Mouse (Mus musculus): ENCODE measurements around the gene Tnni3k. TPM values are rescaled to one million over a fixed set of nuclear protein-coding genes. Genes with fewer than 3 reads are reported as not detected.

Tnni3k gene
- not detected in 2 replicates for polyA plus RNA-seq (2014; fragmentation: Nextera tagmentation; extraction: Ambion mirVana)

- H3K36me3 ChIP-seq (ENCODE audit: control insufficient read depth, insufficient read depth, low read length): no peaks in the 10 kb centered on the region
- H3K27me3 ChIP-seq (replicated peaks; ENCODE audit: control insufficient read depth, insufficient read depth, low read length): no peaks in the 10 kb centered on the region
- no peak within 1 kb of the TSS for H3K27ac ChIP-seq (replicated peaks; ENCODE audit: low read depth, low read length)
- 61% methylated on average over 6 of the region's 6 CpGs for WGBS
- no peak within 1 kb of the TSS for H3K4me2 ChIP-seq (ENCODE audit: low read depth, low read length)
- DNase-seq (ENCODE audit: low spot score): no peak
- no peak for ATAC-seq (ENCODE audit: low read depth)
- no peaks in the 10 kb centered on the region for H3K4me1 ChIP-seq (ENCODE audit: control insufficient read depth, insufficient read depth, low read length)
- H3K9ac ChIP-seq (ENCODE audit: low read depth, low read length): no peak within 1 kb of the TSS
- H3K9me3 ChIP-seq (ENCODE audit: control insufficient read depth, low read length): no peaks in the 10 kb centered on the region
- H3K4me3 ChIP-seq (ENCODE audit: low read depth, low read length): no peak within 1 kb of the TSS
Observed at GRCm38 (mm10) chr3:155055231-155055916, at the start of gene Tnni3k. Gene Tnni3k (minus strand): TSS chr3:155055407.

- WGBS: 80% methylated on average over 1 of the region's 1 CpGs
- H3K27me3 ChIP-seq (replicated peaks; ENCODE audit: control insufficient read depth, insufficient read depth, low read length): no peaks in the 10 kb centered on the region
- H3K4me3 ChIP-seq (ENCODE audit: low read depth, low read length): no peak overlapping the region
- no peak overlapping the region for H3K9ac ChIP-seq (ENCODE audit: low read depth, low read length)
- no peak overlapping the region for H3K27ac ChIP-seq (replicated peaks; ENCODE audit: low read depth, low read length)
- no peaks in the 10 kb centered on the region for H3K4me1 ChIP-seq (ENCODE audit: control insufficient read depth, insufficient read depth, low read length)
- no peak for DNase-seq (ENCODE audit: low spot score)
- no peaks in the 10 kb centered on the region for H3K36me3 ChIP-seq (ENCODE audit: control insufficient read depth, insufficient read depth, low read length)
- H3K4me2 ChIP-seq (ENCODE audit: low read depth, low read length): no peak overlapping the region
- no peaks in the 10 kb centered on the region for H3K9me3 ChIP-seq (ENCODE audit: control insufficient read depth, low read length)
- no peak for ATAC-seq (ENCODE audit: low read depth)
Observed at GRCm38 (mm10) chr3:155099266-155099665, 44.1 kb upstream of the Tnni3k start.

- peak within 1 kb of the TSS; percentile 64 for H3K4me2 ChIP-seq (ENCODE audit: low read depth, low read length)
- no peaks in the 10 kb centered on the region for H3K27me3 ChIP-seq (replicated peaks; ENCODE audit: control insufficient read depth, insufficient read depth, low read length)
- H3K4me1 ChIP-seq (ENCODE audit: control insufficient read depth, insufficient read depth, low read length): 0 out of 2 replicates have a peak, but pooled peaks cover 3% of the 10 kb centered on the region
- 1% methylated on average over 38 of the region's 47 CpGs for WGBS
- ATAC-seq (ENCODE audit: low read depth): peak; percentile 99
- H3K27ac ChIP-seq (replicated peaks; ENCODE audit: low read depth, low read length): peak within 1 kb of the TSS; percentile 82
- no peaks in the 10 kb centered on the region for H3K9me3 ChIP-seq (ENCODE audit: control insufficient read depth, low read length)
- DNase-seq (ENCODE audit: low spot score): peak; percentile 96
- peak within 1 kb of the TSS; percentile 48 for H3K4me3 ChIP-seq (ENCODE audit: low read depth, low read length)
- H3K36me3 ChIP-seq (ENCODE audit: control insufficient read depth, insufficient read depth, low read length): peaks cover 16% of the 10 kb centered on the region
- H3K9ac ChIP-seq (ENCODE audit: low read depth, low read length): peak within 1 kb of the TSS; percentile 67
Observed at GRCm38 (mm10) chr3:155093116-155093956, 38.1 kb upstream of the Tnni3k start, which contains the start of the genes Fpgt and Lrriq3. Gene Fpgt (minus strand): TSS chr3:155093403. Gene Lrriq3 (plus strand): TSS chr3:155093434.

GRCm38 (mm10) chr3:155092081-155092480 is 36.9 kb upstream of the Tnni3k start:
- no peak overlapping the region for H3K9ac ChIP-seq (ENCODE audit: low read depth, low read length)
- H3K36me3 ChIP-seq (ENCODE audit: control insufficient read depth, insufficient read depth, low read length): peaks cover 25% of the 10 kb centered on the region
- DNase-seq (ENCODE audit: low spot score) (no peak), ATAC-seq (ENCODE audit: low read depth) (no peak)
- no peak overlapping the region for H3K27ac ChIP-seq (replicated peaks; ENCODE audit: low read depth, low read length)
- H3K9me3 ChIP-seq (ENCODE audit: control insufficient read depth, low read length): no peaks in the 10 kb centered on the region
- peak overlapping the region; percentile 48; the same call in 1 of the 2 replicates for H3K4me3 ChIP-seq (ENCODE audit: low read depth, low read length)
- H3K4me2 ChIP-seq (ENCODE audit: low read depth, low read length): peak overlapping the region; percentile 64
- WGBS: 93% methylated on average over 6 of the region's 6 CpGs
- no peaks in the 10 kb centered on the region for H3K27me3 ChIP-seq (replicated peaks; ENCODE audit: control insufficient read depth, insufficient read depth, low read length)
- H3K4me1 ChIP-seq (ENCODE audit: control insufficient read depth, insufficient read depth, low read length): 0 out of 2 replicates have a peak, but pooled peaks cover 3% of the 10 kb centered on the region

- DNase-seq (ENCODE audit: low spot score) (no peak), ATAC-seq (ENCODE audit: low read depth) (no peak)
- no peaks in the 10 kb centered on the region for H3K4me1 ChIP-seq (ENCODE audit: control insufficient read depth, insufficient read depth, low read length)
- no peaks in the 10 kb centered on the region for H3K9me3 ChIP-seq (ENCODE audit: control insufficient read depth, low read length)
- no peak overlapping the region for H3K9ac ChIP-seq (ENCODE audit: low read depth, low read length)
- no peak overlapping the region for H3K4me2 ChIP-seq (ENCODE audit: low read depth, low read length)
- no peaks in the 10 kb centered on the region for H3K36me3 ChIP-seq (ENCODE audit: control insufficient read depth, insufficient read depth, low read length)
- no peaks in the 10 kb centered on the region for H3K27me3 ChIP-seq (replicated peaks; ENCODE audit: control insufficient read depth, insufficient read depth, low read length)
- 74% methylated on average over 4 of the region's 4 CpGs for WGBS
- H3K4me3 ChIP-seq (ENCODE audit: low read depth, low read length): no peak overlapping the region
- H3K27ac ChIP-seq (replicated peaks; ENCODE audit: low read depth, low read length): no peak overlapping the region
Observed at GRCm38 (mm10) chr3:155077908-155078307, 22.7 kb upstream of the Tnni3k start.

- no peak for DNase-seq (ENCODE audit: low spot score)
Observed at GRCm38 (mm10) chr3:155059449-155059822, 4.2 kb upstream of the Tnni3k start.

GRCm38 (mm10) chr3:155058800-155059448 is 3.7 kb upstream of the Tnni3k start:
- H3K27me3 ChIP-seq (replicated peaks; ENCODE audit: control insufficient read depth, insufficient read depth, low read length): no peaks in the 10 kb centered on the region
- no peak overlapping the region for H3K9ac ChIP-seq (ENCODE audit: low read depth, low read length)
- H3K4me2 ChIP-seq (ENCODE audit: low read depth, low read length): no peak overlapping the region
- H3K27ac ChIP-seq (replicated peaks; ENCODE audit: low read depth, low read length): no peak overlapping the region
- H3K4me1 ChIP-seq (ENCODE audit: control insufficient read depth, insufficient read depth, low read length): no peaks in the 10 kb centered on the region
- H3K4me3 ChIP-seq (ENCODE audit: low read depth, low read length): no peak overlapping the region
- H3K36me3 ChIP-seq (ENCODE audit: control insufficient read depth, insufficient read depth, low read length): no peaks in the 10 kb centered on the region
- H3K9me3 ChIP-seq (ENCODE audit: control insufficient read depth, low read length): no peaks in the 10 kb centered on the region
- DNase-seq (ENCODE audit: low spot score): no peak
- 77% methylated on average over 6 of the region's 6 CpGs for WGBS
- ATAC-seq (ENCODE audit: low read depth): no peak

More at GRCm38 (mm10) chr3:155059449-155059822, 4.2 kb upstream of the Tnni3k start:
- Histone ChIP-seq H3K9me3 (ENCODE audit: control insufficient read depth, low read length) (no peaks in the 10 kb centered on the region), H3K9ac (ENCODE audit: low read depth, low read length) (no peak overlapping the region), H3K4me3 (ENCODE audit: low read depth, low read length) (no peak overlapping the region), H3K36me3 (ENCODE audit: control insufficient read depth, insufficient read depth, low read length) (no peaks in the 10 kb centered on the region), H3K27ac (replicated peaks; ENCODE audit: low read depth, low read length) (no peak overlapping the region), H3K4me1 (ENCODE audit: control insufficient read depth, insufficient read depth, low read length) (no peaks in the 10 kb centered on the region), H3K27me3 (replicated peaks; ENCODE audit: control insufficient read depth, insufficient read depth, low read length) (no peaks in the 10 kb centered on the region), H3K4me2 (ENCODE audit: low read depth, low read length) (no peak overlapping the region)
- no peak for ATAC-seq (ENCODE audit: low read depth)

GRCm38 (mm10) chr3:155057566-155057965 is 2.4 kb upstream of the Tnni3k start:
- no peaks in the 10 kb centered on the region for H3K9me3 ChIP-seq (ENCODE audit: control insufficient read depth, low read length)
- no peak overlapping the region for H3K27ac ChIP-seq (replicated peaks; ENCODE audit: low read depth, low read length)
- no peaks in the 10 kb centered on the region for H3K4me1 ChIP-seq (ENCODE audit: control insufficient read depth, insufficient read depth, low read length)
- H3K36me3 ChIP-seq (ENCODE audit: control insufficient read depth, insufficient read depth, low read length): no peaks in the 10 kb centered on the region
- H3K4me2 ChIP-seq (ENCODE audit: low read depth, low read length): no peak overlapping the region
- no peak for ATAC-seq (ENCODE audit: low read depth)
- DNase-seq (ENCODE audit: low spot score): no peak
- H3K27me3 ChIP-seq (replicated peaks; ENCODE audit: control insufficient read depth, insufficient read depth, low read length): no peaks in the 10 kb centered on the region
- H3K9ac ChIP-seq (ENCODE audit: low read depth, low read length): no peak overlapping the region
- H3K4me3 ChIP-seq (ENCODE audit: low read depth, low read length): no peak overlapping the region
